Mouse (Mus musculus) heart, embryonic 14.5 days (tissue): ENCODE measurements around the gene Ccm2. TPM values are rescaled to one million over a fixed set of nuclear protein-coding genes. Genes with fewer than 3 reads are reported as not detected.
A peak's percentile ranks its signal among the peaks of the same experiment; 100 is the strongest.

Source experiments
- ATAC-seq: fragments of 200-750 bp; cut with Nextera tagmentation; 2 replicates; pipeline ENCODE4 v1.8.0; 2017; ENCODE audit warnings: low read depth, moderate TSS enrichment; ENCODE audit not compliant: insufficient number of reproducible peaks, insufficient read depth, low FRiP score
- H3K27ac ChIP-seq, 2 experiments: fragments of 200-500 bp in 1 of 2; fragments of 300-500 bp in 1 of 2; sonication (generic) in 1 of 2; replicated peaks in 1 of 2; 2 replicates each; pipeline ENCODE4 v1.5.1; 2012 to 2014; ENCODE audit warnings: low read depth in 2 of 2, low read length in 2 of 2, control low read depth in 1 of 2, mild to moderate bottlenecking in 1 of 2, mixed read lengths in 1 of 2; ENCODE audit not compliant: control insufficient read depth in 1 of 2, insufficient read depth in 1 of 2
- H3K27me3 ChIP-seq: fragments of 300-500 bp; sonication (generic); 2 replicates; pipeline ENCODE4 v1.6.1; 2014; ENCODE audit warnings: mild to moderate bottlenecking, low read length, control low read depth; ENCODE audit not compliant: control insufficient read depth, insufficient read depth
- H3K36me3 ChIP-seq: fragments of 300-500 bp; sonication (generic); 2 replicates; pipeline ENCODE4 v1.6.1; 2014; ENCODE audit warnings: mild to moderate bottlenecking, control low read depth, low read length, mixed read lengths; ENCODE audit not compliant: control insufficient read depth, insufficient read depth
- H3K4me1 ChIP-seq, 2 experiments: fragments of 200-500 bp in 1 of 2; fragments of 300-500 bp in 1 of 2; sonication (generic) in 1 of 2; 2 replicates each; pipeline ENCODE4 v1.6.1; 2012 to 2014; ENCODE audit warnings: low read length in 2 of 2, control low read depth in 1 of 2, mixed read lengths in 1 of 2; ENCODE audit not compliant: control insufficient read depth in 2 of 2, insufficient read depth in 2 of 2
- H3K4me2 ChIP-seq: fragments of 300-500 bp; sonication (generic); 2 replicates; pipeline ENCODE4 v1.6.1; 2014; ENCODE audit warnings: mild to moderate bottlenecking, low read length
- H3K4me3 ChIP-seq, 2 experiments: fragments of 200-500 bp in 1 of 2; fragments of 300-500 bp in 1 of 2; sonication (generic) in 1 of 2; 2 replicates each; pipeline ENCODE4 v1.5.1; 2012 to 2014; ENCODE audit warnings: low read length in 2 of 2, mild to moderate bottlenecking in 2 of 2, control low read depth in 1 of 2, low read depth in 1 of 2, moderate library complexity in 1 of 2; ENCODE audit not compliant: control insufficient read depth in 1 of 2, insufficient read depth in 1 of 2
- H3K9ac ChIP-seq: fragments of 300-500 bp; sonication (generic); 2 replicates; pipeline ENCODE4 v1.6.1; 2014; ENCODE audit warnings: mild to moderate bottlenecking, low read length
- H3K9me3 ChIP-seq: fragments of 300-500 bp; sonication (generic); 2 replicates; pipeline ENCODE4 v1.6.1; 2016; ENCODE audit warnings: low read length, control low read depth; ENCODE audit not compliant: control insufficient read depth
- WGBS: fragments of 180-500 bp; shearing (Covaris S2); extraction: QIAGEN DNeasy Blood & Tissue Kit; methylation state at CpG from one replicate; pipeline ENCODE4 v1.1.7; 2014; 5-methylcytosine and 5-hydroxymethylcytosine counted together
- polyA plus RNA-seq: library from polyadenylated mRNA; unstranded; fragments of >200 nt; fragmentation: Nextera tagmentation; extraction: Ambion mirVana; gene quantifications from 2 replicates; pipeline ENCODE4 v1.2.1, GENCODE M21; 2014

Ccm2 gene
- polyA plus RNA-seq, 1 experiment from 2014 or later, result 52.9 TPM

GRCm38 (mm10) chr11:6568584-6569409 is 22.1 kb downstream of the Ccm2 start:
- H3K4me3 ChIP-seq, result no peak overlapping the region
- WGBS, result 52% methylated on average over 11 of the region's 11 CpGs
- peaks cover 19 to 23% of the 10 kb centered on the region in 2 experiments for H3K4me1 ChIP-seq
- H3K27ac ChIP-seq, result 0 out of 4 replicates have a peak overlapping the region, but pooled peaks of 1 of the 2 experiments have one; percentile 28
- peaks cover 25% of the 10 kb centered on the region for H3K36me3 ChIP-seq
- no peak overlapping the region for H3K9ac ChIP-seq
- no peak for ATAC-seq
- no peak overlapping the region for H3K4me2 ChIP-seq
- H3K9me3 ChIP-seq, result no peaks in the 10 kb centered on the region
- no peaks in the 10 kb centered on the region for H3K27me3 ChIP-seq

GRCm38 (mm10) chr11:6569410-6569777 is 22.7 kb downstream of the Ccm2 start:
- no peak for ATAC-seq
- no peaks in the 10 kb centered on the region for H3K9me3 ChIP-seq
- H3K4me3 ChIP-seq, result no peak overlapping the region
- H3K9ac ChIP-seq, result no peak overlapping the region
- WGBS, result 52% methylated on average over 3 of the region's 3 CpGs
- H3K4me1 ChIP-seq, result peaks cover 16 to 19% of the 10 kb centered on the region in 2 experiments
- no peaks in the 10 kb centered on the region for H3K27me3 ChIP-seq
- peaks cover 25% of the 10 kb centered on the region for H3K36me3 ChIP-seq
- no peak overlapping the region for H3K4me2 ChIP-seq
- H3K27ac ChIP-seq, result no peak overlapping the region

GRCm38 (mm10) chr11:6576151-6576550 is 29.5 kb downstream of the Ccm2 start:
- H3K27ac ChIP-seq, result no peak overlapping the region
- H3K27me3 ChIP-seq, result no peaks in the 10 kb centered on the region
- no peak for ATAC-seq
- peaks cover 2 to 3% of the 10 kb centered on the region in 2 experiments; a peak in 2 of 4 replicates for H3K4me1 ChIP-seq
- H3K9ac ChIP-seq, result no peak overlapping the region
- H3K36me3 ChIP-seq, result peaks cover 28% of the 10 kb centered on the region
- no peak overlapping the region for H3K4me2 ChIP-seq
- H3K4me3 ChIP-seq, result no peak overlapping the region
- no peaks in the 10 kb centered on the region for H3K9me3 ChIP-seq
- WGBS, result 92% methylated on average over 3 of the region's 3 CpGs

- Histone ChIP-seq H3K4me3 (no peak overlapping the region), H3K36me3 (peaks cover 11% of the 10 kb centered on the region), H3K27me3 (no peaks in the 10 kb centered on the region), H3K9me3 (no peaks in the 10 kb centered on the region), H3K4me2 (no peak overlapping the region), H3K27ac (no peak overlapping the region), H3K4me1 (no peaks in the 10 kb centered on the region), H3K9ac (no peak overlapping the region)
- WGBS, result 92% methylated on average over 7 of the region's 7 CpGs
- ATAC-seq, result no peak
These were observed 32.7 kb downstream of the Ccm2 start for GRCm38 (mm10) chr11:6579361-6579760.

GRCm38 (mm10) chr11:6580065-6580750 is 33.5 kb downstream of the Ccm2 start:
- 48% methylated on average over 4 of the region's 4 CpGs for WGBS
- Histone ChIP-seq H3K27me3 (no peaks in the 10 kb centered on the region), H3K9me3 (no peaks in the 10 kb centered on the region), H3K36me3 (peaks cover 20% of the 10 kb centered on the region), H3K4me1 (no peaks in the 10 kb centered on the region), H3K4me3 (no peak overlapping the region), H3K27ac (no peak overlapping the region), H3K4me2 (no peak overlapping the region), H3K9ac (no peak overlapping the region)
- no peak for ATAC-seq

- Histone ChIP-seq H3K9ac (no peak overlapping the region), H3K36me3 (peaks cover 26% of the 10 kb centered on the region), H3K4me1 (peaks cover 0 to 6% of the 10 kb centered on the region in 2 experiments; a peak in 3 of 4 replicates), H3K4me2 (no peak overlapping the region), H3K27ac (no peak overlapping the region), H3K27me3 (no peaks in the 10 kb centered on the region), H3K9me3 (no peaks in the 10 kb centered on the region), H3K4me3 (no peak overlapping the region)
- WGBS, result 96% methylated on average over 2 of the region's 2 CpGs
- ATAC-seq, result no peak
These were observed 34.9 kb downstream of the Ccm2 start for GRCm38 (mm10) chr11:6581560-6581959.

GRCm38 (mm10) chr11:6585748-6586147 is 39.1 kb downstream of the Ccm2 start:
- Histone ChIP-seq H3K9me3 (no peaks in the 10 kb centered on the region), H3K27ac (no peak overlapping the region), H3K9ac (no peak overlapping the region), H3K4me3 (no peak overlapping the region), H3K4me1 (peaks cover 0 to 16% of the 10 kb centered on the region in 2 experiments; a peak in 3 of 4 replicates), H3K4me2 (no peak overlapping the region), H3K36me3 (peaks cover 53% of the 10 kb centered on the region), H3K27me3 (no peaks in the 10 kb centered on the region)
- ATAC-seq, result no peak
- 90% methylated on average over 8 of the region's 8 CpGs for WGBS
